Mouse (Mus musculus) thymus, adult 2 months (tissue): ENCODE results near the gene Gnaz. TPM values are rescaled to one million over a fixed set of nuclear protein-coding genes. Genes with fewer than 3 reads are reported as not detected.
A peak's percentile ranks its signal among the peaks of the same experiment; 100 is the strongest.

Source experiments
- DNase-seq: peaks from one replicate; pipeline ENCODE4 v3.0.0; 2021
- H3K27ac ChIP-seq: fragments of 200-500 bp; 2 replicates; pipeline ENCODE4 v1.5.1; 2012; ENCODE audit warnings: low read length, control low read depth; ENCODE audit not compliant: control insufficient read depth, insufficient read depth
- H3K27me3 ChIP-seq: fragments of 200-500 bp; 2 replicates; pipeline ENCODE4 v1.6.1; 2012; ENCODE audit warnings: mild to moderate bottlenecking, low read length, moderate library complexity, mixed read lengths; ENCODE audit not compliant: control insufficient read depth, insufficient read depth
- H3K36me3 ChIP-seq: fragments of 200-500 bp; 2 replicates; pipeline ENCODE4 v1.6.1; 2012; ENCODE audit warnings: mild to moderate bottlenecking, low read length, moderate library complexity; ENCODE audit not compliant: control insufficient read depth, insufficient read depth
- H3K4me1 ChIP-seq: fragments of 200-500 bp; replicated peaks from 2 replicates; pipeline ENCODE4 v1.6.1; 2012; ENCODE audit warnings: low read length; ENCODE audit not compliant: control insufficient read depth, insufficient read depth
- H3K4me3 ChIP-seq: fragments of 200-500 bp; 2 replicates; pipeline ENCODE4 v1.5.1; 2012; ENCODE audit warnings: mild to moderate bottlenecking, low read length, control low read depth, moderate library complexity; ENCODE audit not compliant: control insufficient read depth, insufficient read depth
- CTCF ChIP-seq: fragments of 200-500 bp; IDR thresholded peaks from 2 replicates; pipeline ENCODE4 v1.5.1; 2012; ENCODE audit warnings: mild to moderate bottlenecking, control low read depth, low read length, moderate library complexity, borderline replicate concordance; ENCODE audit not compliant: control insufficient read depth, poor library complexity, insufficient read depth; ENCODE audit errors: extremely low read depth
- POLR2A ChIP-seq: fragments of 200-500 bp; IDR thresholded peaks from 2 replicates; pipeline ENCODE4 v1.6.1; 2012; ENCODE audit warnings: mild to moderate bottlenecking, low read length, control low read depth, moderate library complexity; ENCODE audit not compliant: control insufficient read depth, poor library complexity, insufficient read depth; ENCODE audit errors: extremely low read depth
- WGBS: fragments of 180-500 bp; shearing (Covaris S2); methylation state at CpG from one replicate; pipeline ENCODE4 v1.1.7; 2018; 5-methylcytosine and 5-hydroxymethylcytosine counted together
- polyA plus RNA-seq: library from polyadenylated mRNA; depleted of rRNA; stranded (reverse); fragments of >200 nt; gene quantifications from 2 replicates; pipeline ENCODE4 v1.2.3, GENCODE M21; 2012

Gene Gnaz
- polyA plus RNA-seq, 1 experiment, result 0.58 TPM

GRCm38 (mm10) chr10:74928276-74928675, 38.7 kb upstream of the Gnaz start:
- Histone ChIP-seq H3K27ac (no peak overlapping the region), H3K4me1 (no peaks in the 10 kb centered on the region), H3K4me3 (no peak overlapping the region), H3K27me3 (no peaks in the 10 kb centered on the region), H3K36me3 (no peaks in the 10 kb centered on the region)
- TF ChIP-seq CTCF (no peak), POLR2A (no peak)
- DNase-seq, result no peak
- WGBS, result 95% methylated on average over 7 of the region's 7 CpGs

GRCm38 (mm10) chr10:74929578-74929977, 37.4 kb upstream of the Gnaz start:
- Histone ChIP-seq H3K27ac (no peak overlapping the region), H3K4me1 (no peaks in the 10 kb centered on the region), H3K4me3 (no peak overlapping the region), H3K27me3 (no peaks in the 10 kb centered on the region), H3K36me3 (no peaks in the 10 kb centered on the region)
- DNase-seq, result peak; percentile 29
- 75% methylated on average over 6 of the region's 6 CpGs for WGBS
- peak; percentile 39; the same call in 1 of the 2 replicates for TF ChIP-seq CTCF
- no peak for TF ChIP-seq POLR2A

GRCm38 (mm10) chr10:74930541-74930940, 36.4 kb upstream of the Gnaz start:
- H3K4me1 ChIP-seq, result no peaks in the 10 kb centered on the region
- 77% methylated on average over 3 of the region's 3 CpGs for WGBS
- H3K27ac ChIP-seq, result no peak overlapping the region
- no peak for DNase-seq
- H3K27me3 ChIP-seq, result no peaks in the 10 kb centered on the region
- H3K4me3 ChIP-seq, result no peak overlapping the region
- no peak for TF ChIP-seq POLR2A
- TF ChIP-seq CTCF, result no peak
- H3K36me3 ChIP-seq, result no peaks in the 10 kb centered on the region

DNA sequence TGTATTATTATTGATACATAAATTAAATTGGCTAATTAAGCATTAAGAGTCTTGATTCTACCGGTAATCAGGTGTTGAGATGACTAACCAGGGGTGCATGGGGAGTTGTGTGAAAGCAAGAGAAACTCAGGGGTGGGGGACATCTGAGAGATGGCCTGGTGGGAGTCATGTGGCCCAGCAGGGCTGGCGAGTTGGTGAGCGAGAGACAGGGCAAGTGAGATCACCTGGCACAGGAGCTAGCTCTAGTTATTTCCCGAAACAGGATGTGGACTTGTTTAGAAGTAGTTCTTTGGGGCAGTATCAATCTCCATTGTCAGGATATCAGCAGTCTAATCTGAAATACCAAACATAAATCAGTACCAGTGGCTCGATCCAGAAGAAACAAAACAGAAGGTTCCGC, 35.3 kb upstream of the Gnaz start:
- WGBS, result 79% methylated on average over 6 of the region's 6 CpGs
- no peaks in the 10 kb centered on the region for H3K36me3 ChIP-seq

GRCm38 (mm10) chr10:74932487-74932886, 34.5 kb upstream of the Gnaz start:
- no peak for DNase-seq

More for the DNA sequence above, 35.3 kb upstream of the Gnaz start:
- TF ChIP-seq CTCF (no peak), POLR2A (no peak)
- Histone ChIP-seq H3K27me3 (no peaks in the 10 kb centered on the region), H3K4me1 (no peaks in the 10 kb centered on the region), H3K4me3 (no peak overlapping the region), H3K27ac (no peak overlapping the region)
- DNase-seq, result no peak

GRCm38 (mm10) chr10:74933548-74934190, 33.3 kb upstream of the Gnaz start:
- TF ChIP-seq CTCF, result no peak
- no peak for TF ChIP-seq POLR2A
- Histone ChIP-seq H3K4me1 (no peaks in the 10 kb centered on the region), H3K4me3 (no peak overlapping the region), H3K36me3 (no peaks in the 10 kb centered on the region), H3K27me3 (no peaks in the 10 kb centered on the region), H3K27ac (no peak overlapping the region)
- no peak for DNase-seq
- 89% methylated on average over 19 of the region's 19 CpGs for whole genome bisulfite sequencing

More at GRCm38 (mm10) chr10:74932487-74932886, 34.5 kb upstream of the Gnaz start:
- no peak overlapping the region for H3K4me3 ChIP-seq
- no peaks in the 10 kb centered on the region for H3K36me3 ChIP-seq
- no peak overlapping the region for H3K27ac ChIP-seq
- no peaks in the 10 kb centered on the region for H3K27me3 ChIP-seq
- H3K4me1 ChIP-seq, result no peaks in the 10 kb centered on the region
- TF ChIP-seq POLR2A, result no peak
- no peak for TF ChIP-seq CTCF
- WGBS, result 91% methylated on average over 6 of the region's 6 CpGs

DNA sequence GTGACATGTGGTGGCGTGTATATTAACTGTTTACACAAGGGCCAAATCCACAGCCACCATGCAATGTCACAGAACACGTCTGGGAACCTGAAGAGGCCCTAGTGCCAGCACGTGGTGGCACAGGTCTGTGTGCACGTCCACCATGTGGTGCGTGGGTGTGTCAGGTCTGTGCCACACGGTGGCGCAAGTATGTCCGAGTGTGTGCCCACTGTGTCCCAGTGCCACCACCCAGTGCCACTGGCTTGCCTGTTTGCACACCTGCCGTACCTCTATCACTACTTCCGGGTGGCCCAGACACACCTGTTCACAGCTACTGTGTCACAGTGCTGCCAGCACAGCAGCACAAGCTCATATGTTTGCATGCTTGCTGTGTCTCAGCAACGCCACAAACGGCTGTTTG, 32.5 kb upstream of the Gnaz start:
- WGBS, result 88% methylated on average over 12 of the region's 12 CpGs
- no peak for TF ChIP-seq CTCF
- no peak for TF ChIP-seq POLR2A
- no peaks in the 10 kb centered on the region for H3K27me3 ChIP-seq
- no peak for DNase-seq
- H3K36me3 ChIP-seq, result no peaks in the 10 kb centered on the region
- H3K4me1 ChIP-seq, result no peaks in the 10 kb centered on the region
- H3K27ac ChIP-seq, result no peak overlapping the region
- H3K4me3 ChIP-seq, result no peak overlapping the region

- TF ChIP-seq CTCF (no peak), POLR2A (no peak)
- WGBS, result 41% methylated on average over 6 of the region's 6 CpGs
- Histone ChIP-seq H3K27me3 (no peaks in the 10 kb centered on the region), H3K4me3 (no peak overlapping the region), H3K36me3 (no peaks in the 10 kb centered on the region), H3K27ac (no peak overlapping the region), H3K4me1 (no peaks in the 10 kb centered on the region)
- DNase-seq, result no peak
Observed at GRCm38 (mm10) chr10:74935016-74935415, 32.0 kb upstream of the Gnaz start.
